Mouse (Mus musculus): Measurements from ENCODE around the gene Gm43064. TPM values are rescaled to one million over a fixed set of nuclear protein-coding genes. Genes with fewer than 3 reads are reported as not detected.
"Not testable (repeated sequence)": the region's sequence is repeated elsewhere in the genome, so short reads cannot be mapped to it uniquely, and the experiment has no call there.

Gene Gm43064
- polyA plus RNA-seq, 1 experiment from 2014 or later = 0.08 TPM

DNA sequence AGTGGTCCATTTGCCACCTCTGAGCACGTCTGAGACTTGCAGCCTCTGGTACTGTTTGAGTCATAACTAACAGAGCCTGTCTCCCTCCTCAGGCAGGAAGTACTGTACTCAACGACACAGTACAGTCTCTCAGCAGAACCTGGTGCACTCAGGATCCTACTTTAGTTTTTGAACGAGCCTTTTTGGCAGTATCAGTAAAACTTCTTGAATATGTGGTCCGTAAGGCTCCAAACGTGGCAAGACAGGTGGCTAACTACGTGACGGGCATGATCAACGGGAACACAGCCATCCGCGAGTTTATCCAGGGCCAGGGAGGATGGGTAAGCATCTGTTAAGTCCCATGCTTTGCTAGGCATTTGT is 26.6 kb downstream of the Gm43064 start:
- no peaks in the 10 kb centered on the region for H3K4me1 ChIP-seq (ENCODE audit: control insufficient read depth, insufficient read depth, low read length)
- ATAC-seq (ENCODE audit: insufficient number of reproducible peaks, low FRiP score, low TSS enrichment, low read depth) (no peak), DNase-seq (ENCODE audit: low spot score) (no peak)
- no peak overlapping the region for H3K27ac ChIP-seq (replicated peaks; ENCODE audit: low read depth, low read length)
- no peak overlapping the region for H3K4me2 ChIP-seq (ENCODE audit: low read depth, severe bottlenecking)
- H3K9ac ChIP-seq (ENCODE audit: low read length) = no peak overlapping the region
- H3K36me3 ChIP-seq (ENCODE audit: control insufficient read depth, insufficient read depth, low read length) = no peaks in the 10 kb centered on the region
- no peaks in the 10 kb centered on the region for H3K27me3 ChIP-seq (ENCODE audit: control insufficient read depth, insufficient read depth, low read length)
- no peak overlapping the region for H3K4me3 ChIP-seq (ENCODE audit: low read depth, low read length)
- H3K9me3 ChIP-seq (ENCODE audit: control insufficient read depth, low read length) = no peaks in the 10 kb centered on the region
- WGBS = 82% methylated on average over 10 of the region's 10 CpGs

GRCm38 (mm10) chr3:103836453-103836852 is 27.1 kb downstream of the Gm43064 start:
- no peak overlapping the region for H3K4me3 ChIP-seq (ENCODE audit: low read depth, low read length)
- no peaks in the 10 kb centered on the region for H3K9me3 ChIP-seq (ENCODE audit: control insufficient read depth, low read length)
- 98% methylated on average over 5 of the region's 5 CpGs for WGBS
- no peaks in the 10 kb centered on the region for H3K27me3 ChIP-seq (ENCODE audit: control insufficient read depth, insufficient read depth, low read length)
- no peak overlapping the region for H3K27ac ChIP-seq (replicated peaks; ENCODE audit: low read depth, low read length)
- no peaks in the 10 kb centered on the region for H3K4me1 ChIP-seq (ENCODE audit: control insufficient read depth, insufficient read depth, low read length)
- H3K9ac ChIP-seq (ENCODE audit: low read length) = no peak overlapping the region
- no peak for ATAC-seq (ENCODE audit: insufficient number of reproducible peaks, low FRiP score, low TSS enrichment, low read depth)
- H3K36me3 ChIP-seq (ENCODE audit: control insufficient read depth, insufficient read depth, low read length) = no peaks in the 10 kb centered on the region
- DNase-seq (ENCODE audit: low spot score) = no peak
- no peak overlapping the region for H3K4me2 ChIP-seq (ENCODE audit: low read depth, severe bottlenecking)

DNA sequence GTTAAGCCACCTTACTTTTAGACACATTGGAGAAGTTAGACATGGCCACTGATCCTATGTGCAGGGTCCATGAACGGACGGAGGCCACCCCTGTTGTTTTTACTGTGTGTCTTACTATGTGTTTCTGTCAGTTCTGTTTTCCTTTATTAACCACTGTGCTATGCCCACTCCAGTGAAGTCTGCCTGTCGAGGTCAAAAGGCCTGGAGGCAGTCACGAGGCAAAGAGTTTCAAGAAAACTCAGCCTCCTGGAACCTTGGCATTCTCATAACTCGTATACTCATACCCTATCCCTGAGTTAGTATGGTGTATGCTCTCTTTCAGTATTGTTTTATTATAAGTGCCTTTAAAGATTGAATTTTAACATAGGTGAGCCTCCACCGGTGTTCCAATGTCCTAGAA is 30.3 kb downstream of the Gm43064 start:
- Histone ChIP-seq H3K4me2 (ENCODE audit: low read depth, severe bottlenecking) (no peak overlapping the region), H3K9ac (ENCODE audit: low read length) (no peak overlapping the region), H3K4me1 (ENCODE audit: control insufficient read depth, insufficient read depth, low read length) (no peaks in the 10 kb centered on the region), H3K27me3 (ENCODE audit: control insufficient read depth, insufficient read depth, low read length) (no peaks in the 10 kb centered on the region), H3K27ac (replicated peaks; ENCODE audit: low read depth, low read length) (no peak overlapping the region), H3K9me3 (ENCODE audit: control insufficient read depth, low read length) (no peaks in the 10 kb centered on the region), H3K36me3 (ENCODE audit: control insufficient read depth, insufficient read depth, low read length) (no peaks in the 10 kb centered on the region), H3K4me3 (ENCODE audit: low read depth, low read length) (no peak overlapping the region)
- 93% methylated on average over 6 of the region's 6 CpGs for WGBS
- DNase-seq (ENCODE audit: low spot score) (no peak), ATAC-seq (ENCODE audit: insufficient number of reproducible peaks, low FRiP score, low TSS enrichment, low read depth) (no peak)

GRCm38 (mm10) chr3:103840195-103840594 is 30.8 kb downstream of the Gm43064 start:
- not testable (repeated sequence) for DNase-seq (ENCODE audit: low spot score); H3K9me3 ChIP-seq (ENCODE audit: control insufficient read depth, low read length); H3K27me3 ChIP-seq (ENCODE audit: control insufficient read depth, insufficient read depth, low read length); H3K4me3 ChIP-seq (ENCODE audit: low read depth, low read length); H3K27ac ChIP-seq (replicated peaks; ENCODE audit: low read depth, low read length); H3K4me1 ChIP-seq (ENCODE audit: control insufficient read depth, insufficient read depth, low read length); H3K4me2 ChIP-seq (ENCODE audit: low read depth, severe bottlenecking); H3K9ac ChIP-seq (ENCODE audit: low read length); H3K36me3 ChIP-seq (ENCODE audit: control insufficient read depth, insufficient read depth, low read length); ATAC-seq (ENCODE audit: insufficient number of reproducible peaks, low FRiP score, low TSS enrichment, low read depth)
- 85% methylated on average over 3 of the region's 3 CpGs for WGBS

DNA sequence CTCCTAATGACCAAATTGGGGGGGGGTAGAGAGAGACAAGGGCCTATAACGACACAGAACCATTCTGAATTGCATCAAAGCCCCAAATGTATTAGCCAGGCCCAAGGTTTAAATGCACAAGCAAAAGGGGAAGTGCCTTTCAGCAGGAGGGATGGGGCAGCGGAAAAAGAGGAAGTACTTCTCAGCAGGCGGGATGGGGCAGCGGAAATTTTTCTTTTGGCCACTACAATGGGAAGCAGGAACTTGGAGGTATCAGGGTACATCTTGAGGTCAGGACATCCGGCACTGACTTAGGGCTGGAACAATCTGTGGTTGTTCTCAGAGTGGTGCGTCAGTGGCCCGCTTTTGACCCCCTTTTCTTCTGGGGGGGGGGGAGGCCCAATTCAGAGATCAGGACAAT is 31.6 kb downstream of the Gm43064 start:
- not testable (repeated sequence) for ATAC-seq (ENCODE audit: insufficient number of reproducible peaks, low FRiP score, low TSS enrichment, low read depth); H3K9me3 ChIP-seq (ENCODE audit: control insufficient read depth, low read length); H3K27me3 ChIP-seq (ENCODE audit: control insufficient read depth, insufficient read depth, low read length); H3K36me3 ChIP-seq (ENCODE audit: control insufficient read depth, insufficient read depth, low read length); H3K4me2 ChIP-seq (ENCODE audit: low read depth, severe bottlenecking); DNase-seq (ENCODE audit: low spot score); H3K4me3 ChIP-seq (ENCODE audit: low read depth, low read length); H3K4me1 ChIP-seq (ENCODE audit: control insufficient read depth, insufficient read depth, low read length); H3K27ac ChIP-seq (replicated peaks; ENCODE audit: low read depth, low read length); H3K9ac ChIP-seq (ENCODE audit: low read length)
- WGBS = 95% methylated on average over 7 of the region's 7 CpGs

DNA sequence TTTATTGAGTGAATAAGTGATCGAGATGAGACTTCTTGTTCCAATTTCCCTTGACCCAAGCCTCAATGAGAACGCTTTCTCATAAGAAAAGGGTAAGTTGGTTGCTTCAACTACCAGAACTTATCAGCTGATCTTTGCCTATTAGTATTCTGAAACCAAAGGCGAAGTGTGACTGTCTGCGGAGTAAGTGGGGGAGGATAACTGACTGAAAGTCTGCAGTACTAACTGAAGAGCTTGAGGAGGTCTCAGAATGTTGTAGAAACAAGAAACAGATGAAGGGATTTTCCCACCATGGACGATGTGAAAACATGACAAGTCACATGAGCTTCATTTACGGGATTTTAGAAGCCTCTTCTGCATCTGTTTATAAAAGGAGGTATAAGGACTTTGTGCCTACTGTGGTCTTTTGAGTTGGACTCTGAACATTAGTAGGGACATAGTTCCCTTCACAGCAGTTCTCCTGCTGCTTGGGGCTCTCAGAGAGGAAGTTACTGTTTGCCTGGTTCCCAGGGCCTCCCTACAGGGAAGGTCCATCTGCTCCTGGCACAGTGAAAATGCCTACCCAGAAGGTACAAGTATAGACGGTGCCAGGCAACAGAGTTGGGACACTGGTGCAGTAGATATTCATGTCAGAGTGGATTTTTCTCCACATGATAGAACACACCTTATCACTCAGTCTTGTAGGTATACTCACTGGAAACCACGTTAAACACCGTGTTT is 41.4 kb downstream of the Gm43064 start:
- no peak for ATAC-seq (ENCODE audit: insufficient number of reproducible peaks, low FRiP score, low TSS enrichment, low read depth)
- WGBS = 84% methylated on average over 9 of the region's 9 CpGs

GRCm38 (mm10) chr3:103851481-103851880 is 42.1 kb downstream of the Gm43064 start:
- Histone ChIP-seq H3K9me3 (ENCODE audit: control insufficient read depth, low read length) (no peaks in the 10 kb centered on the region), H3K4me1 (ENCODE audit: control insufficient read depth, insufficient read depth, low read length) (no peaks in the 10 kb centered on the region)
- 83% methylated on average over 6 of the region's 6 CpGs for WGBS

More for the DNA sequence above, 41.4 kb downstream of the Gm43064 start:
- no peak overlapping the region for H3K4me3 ChIP-seq (ENCODE audit: low read depth, low read length)
- no peaks in the 10 kb centered on the region for H3K27me3 ChIP-seq (ENCODE audit: control insufficient read depth, insufficient read depth, low read length)
- no peaks in the 10 kb centered on the region for H3K4me1 ChIP-seq (ENCODE audit: control insufficient read depth, insufficient read depth, low read length)
- DNase-seq (ENCODE audit: low spot score) = no peak
- H3K9ac ChIP-seq (ENCODE audit: low read length) = no peak overlapping the region
- no peaks in the 10 kb centered on the region for H3K9me3 ChIP-seq (ENCODE audit: control insufficient read depth, low read length)
- H3K36me3 ChIP-seq (ENCODE audit: control insufficient read depth, insufficient read depth, low read length) = no peaks in the 10 kb centered on the region
- H3K27ac ChIP-seq (replicated peaks; ENCODE audit: low read depth, low read length) = no peak overlapping the region
- no peak overlapping the region for H3K4me2 ChIP-seq (ENCODE audit: low read depth, severe bottlenecking)

DNA sequence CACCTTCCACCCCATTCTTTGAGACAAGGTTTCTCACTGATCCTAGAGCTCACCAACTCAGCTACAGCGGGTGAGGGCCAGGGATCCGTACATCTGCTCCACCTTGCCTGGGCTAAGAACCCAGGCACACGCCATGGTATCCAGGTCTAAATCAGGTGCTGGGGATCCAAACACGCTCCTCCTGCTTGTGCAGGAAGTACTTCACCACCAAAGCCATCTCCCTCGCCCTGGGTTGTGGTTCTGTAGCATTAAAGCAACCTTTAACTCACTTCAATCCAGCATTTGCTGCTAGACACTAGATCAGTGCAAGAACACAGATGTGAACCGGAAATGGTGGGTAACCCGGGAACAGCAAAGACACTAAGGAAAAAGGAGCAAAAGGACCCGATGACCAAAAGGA is 42.5 kb downstream of the Gm43064 start:
- H3K4me1 ChIP-seq (ENCODE audit: control insufficient read depth, insufficient read depth, low read length) = no peaks in the 10 kb centered on the region
- DNase-seq (ENCODE audit: low spot score) (no peak), ATAC-seq (ENCODE audit: insufficient number of reproducible peaks, low FRiP score, low TSS enrichment, low read depth) (no peak)
- H3K9me3 ChIP-seq (ENCODE audit: control insufficient read depth, low read length) = no peaks in the 10 kb centered on the region
- WGBS = 85% methylated on average over 8 of the region's 8 CpGs
- H3K9ac ChIP-seq (ENCODE audit: low read length) = no peak overlapping the region
- H3K27me3 ChIP-seq (ENCODE audit: control insufficient read depth, insufficient read depth, low read length) = no peaks in the 10 kb centered on the region
- no peaks in the 10 kb centered on the region for H3K36me3 ChIP-seq (ENCODE audit: control insufficient read depth, insufficient read depth, low read length)
- H3K27ac ChIP-seq (replicated peaks; ENCODE audit: low read depth, low read length) = no peak overlapping the region
- H3K4me2 ChIP-seq (ENCODE audit: low read depth, severe bottlenecking) = no peak overlapping the region
- H3K4me3 ChIP-seq (ENCODE audit: low read depth, low read length) = no peak overlapping the region

More at GRCm38 (mm10) chr3:103851481-103851880, 42.1 kb downstream of the Gm43064 start:
- Histone ChIP-seq H3K27ac (replicated peaks; ENCODE audit: low read depth, low read length) (no peak overlapping the region), H3K9ac (ENCODE audit: low read length) (no peak overlapping the region), H3K4me2 (ENCODE audit: low read depth, severe bottlenecking) (no peak overlapping the region), H3K4me3 (ENCODE audit: low read depth, low read length) (no peak overlapping the region), H3K27me3 (ENCODE audit: control insufficient read depth, insufficient read depth, low read length) (no peaks in the 10 kb centered on the region), H3K36me3 (ENCODE audit: control insufficient read depth, insufficient read depth, low read length) (no peaks in the 10 kb centered on the region)
- ATAC-seq (ENCODE audit: insufficient number of reproducible peaks, low FRiP score, low TSS enrichment, low read depth) (no peak), DNase-seq (ENCODE audit: low spot score) (no peak)

All from limb, embryonic 11.5 days (tissue).